Mouse (Mus musculus): Measurements from ENCODE around the gene Atxn1. TPM values are rescaled to one million over a fixed set of nuclear protein-coding genes. Genes with fewer than 3 reads are reported as not detected.

Gene Atxn1
- polyA plus RNA-seq, 1 experiment from 2014 or later: 12.8 TPM

DNA sequence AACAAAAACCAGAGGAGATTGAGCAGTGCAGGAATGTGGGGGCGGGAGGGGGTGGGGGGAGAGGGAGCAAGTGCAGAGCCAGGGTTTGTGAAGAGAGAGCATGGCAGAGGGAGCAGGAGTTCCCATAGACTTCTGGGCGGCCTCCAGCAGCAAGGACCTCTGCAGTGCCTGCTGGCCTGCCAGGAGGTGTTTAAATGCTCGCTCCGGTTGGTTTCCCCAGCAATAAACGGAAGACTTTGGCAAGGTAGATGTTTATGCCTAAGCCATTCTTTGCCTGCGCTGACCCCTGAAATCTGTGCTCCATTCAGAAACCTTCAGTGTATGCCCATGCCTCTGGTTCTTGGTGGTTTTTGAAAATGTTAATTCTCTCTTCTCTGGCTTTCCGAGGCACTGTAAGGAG lies 438.6 kb downstream of the Atxn1 start:
- ATAC-seq (replicated peaks): peak; percentile 70
- H3K27ac ChIP-seq (replicated peaks): no peak overlapping the region

DNA sequence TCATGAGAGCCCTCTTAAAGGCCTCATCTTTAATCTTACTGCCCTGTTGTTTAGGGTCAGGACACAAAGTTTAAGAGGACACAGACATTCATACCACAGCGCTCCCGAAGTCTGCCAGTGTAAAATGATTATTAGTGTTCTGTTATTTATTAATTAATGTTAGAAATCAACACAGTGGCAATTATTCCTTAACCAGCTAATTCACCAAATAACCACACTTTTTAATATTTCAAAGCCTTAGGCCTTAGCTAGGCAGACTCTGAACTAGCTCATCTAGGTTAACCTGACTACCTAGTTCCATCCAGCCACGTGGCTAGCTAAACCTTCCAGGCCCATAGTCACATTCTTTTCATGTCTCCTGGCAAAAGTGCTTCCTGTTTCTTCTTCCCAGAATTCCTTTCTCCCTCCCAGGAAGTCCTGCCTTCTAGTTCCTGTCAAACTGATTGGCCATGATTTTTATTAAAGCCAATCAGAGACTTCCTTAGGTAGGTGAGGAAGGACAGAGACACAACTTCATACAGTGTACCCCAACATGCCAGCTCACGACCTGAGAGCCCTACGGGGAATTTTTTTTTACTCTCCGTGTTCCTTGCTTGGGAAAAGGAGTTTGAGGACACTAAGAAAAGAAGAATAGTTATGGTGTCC lies 439.9 kb downstream of the Atxn1 start:
- Histone ChIP-seq H3K36me3 (no peaks in the 10 kb centered on the region), H3K4me2 (replicated peaks) (no peak overlapping the region), H3K9me3 (no peaks in the 10 kb centered on the region), H3K27me3 (no peaks in the 10 kb centered on the region), H3K27ac (replicated peaks) (no peak overlapping the region), H3K9ac (replicated peaks) (no peak overlapping the region), H3K4me1 (0 out of 2 replicates have a peak, but pooled peaks cover 6% of the 10 kb centered on the region), H3K4me3 (no peak overlapping the region)
- no peak for ATAC-seq (replicated peaks)
- 92% methylated on average over 6 of the region's 6 CpGs for WGBS

More for the DNA sequence above, 438.6 kb downstream of the Atxn1 start:
- Histone ChIP-seq H3K9me3 (no peaks in the 10 kb centered on the region), H3K4me2 (replicated peaks) (no peak overlapping the region), H3K36me3 (no peaks in the 10 kb centered on the region), H3K4me3 (no peak overlapping the region), H3K4me1 (peaks cover 13% of the 10 kb centered on the region; the same call in 1 of the 2 replicates), H3K9ac (replicated peaks) (no peak overlapping the region), H3K27me3 (no peaks in the 10 kb centered on the region)
- WGBS: 20% methylated on average over 7 of the region's 7 CpGs

DNA sequence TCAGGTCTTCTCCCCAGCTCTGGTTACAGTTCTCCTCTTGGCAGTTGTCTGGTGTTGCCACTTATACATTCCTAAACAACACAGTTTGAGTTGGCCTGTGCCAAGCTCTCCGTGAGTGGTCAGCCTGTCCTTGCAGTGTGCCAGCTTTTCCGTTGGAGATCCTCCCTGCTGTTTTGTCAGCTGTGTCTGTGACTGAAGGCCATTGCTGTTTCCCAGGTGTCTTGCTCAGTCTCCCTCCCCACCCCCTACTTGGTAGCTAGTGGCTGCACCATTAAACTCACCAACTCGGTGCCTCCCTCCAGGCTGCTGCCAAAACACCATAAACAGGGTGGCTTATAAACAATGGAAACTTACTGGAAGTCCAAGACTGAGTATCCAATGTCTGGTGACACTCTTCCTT lies 440.5 kb downstream of the Atxn1 start:
- no peak for ATAC-seq (replicated peaks)
- no peak overlapping the region for H3K4me3 ChIP-seq
- whole genome bisulfite sequencing: 46% methylated on average over 3 of the region's 3 CpGs
- no peaks in the 10 kb centered on the region for H3K36me3 ChIP-seq
- H3K27ac ChIP-seq (replicated peaks): no peak overlapping the region
- H3K9me3 ChIP-seq: no peaks in the 10 kb centered on the region
- no peak overlapping the region for H3K4me2 ChIP-seq (replicated peaks)
- no peaks in the 10 kb centered on the region for H3K27me3 ChIP-seq
- no peak overlapping the region for H3K9ac ChIP-seq (replicated peaks)
- H3K4me1 ChIP-seq: 0 out of 2 replicates have a peak, but pooled peaks cover 6% of the 10 kb centered on the region

DNA sequence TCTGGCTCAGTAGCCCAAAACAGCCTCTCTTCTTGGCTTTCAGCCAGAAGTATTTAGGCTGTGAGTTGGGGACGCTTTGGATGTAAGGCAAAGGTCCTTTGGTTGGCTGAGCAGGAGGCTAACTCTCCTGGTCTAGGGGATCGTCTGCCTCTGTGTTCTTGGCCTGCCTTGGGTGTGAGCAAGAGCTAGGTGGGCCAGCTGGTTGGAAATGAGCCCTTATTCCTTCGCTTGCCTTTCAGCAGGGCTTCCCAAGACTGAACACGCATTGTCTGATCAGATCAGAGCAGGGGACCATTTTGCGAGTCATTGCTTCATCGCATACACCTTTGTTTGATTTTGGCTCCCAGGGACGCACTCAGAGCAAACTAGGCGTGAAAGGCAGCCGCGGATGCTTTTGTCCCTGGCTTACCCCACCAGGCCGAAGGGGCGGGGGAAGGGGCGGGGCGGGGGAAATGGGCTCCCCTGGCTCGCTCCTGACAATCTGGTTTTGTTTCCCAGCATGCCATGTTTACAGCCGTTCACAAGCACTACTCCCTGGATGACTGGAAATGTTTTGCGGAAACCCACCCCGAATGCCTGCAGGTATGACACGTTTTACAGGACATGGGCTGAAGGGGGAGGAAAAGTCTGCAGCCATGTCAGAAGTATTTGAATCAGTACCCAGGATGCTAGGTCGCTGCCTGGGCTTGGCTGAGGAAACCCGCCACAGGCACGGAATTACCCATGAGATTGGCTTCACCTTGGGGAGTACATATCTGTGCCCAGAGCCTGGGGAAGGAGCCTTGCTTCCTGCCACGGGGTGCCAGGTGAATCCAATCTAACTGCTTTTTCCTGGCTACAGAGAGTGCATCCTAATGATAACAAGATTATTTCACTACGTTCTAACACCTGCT lies 448.1 kb downstream of the Atxn1 start:
- peak; percentile 83 for ATAC-seq (replicated peaks)
- WGBS: 2% methylated on average over 24 of the region's 24 CpGs
- no peaks in the 10 kb centered on the region for H3K36me3 ChIP-seq

DNA sequence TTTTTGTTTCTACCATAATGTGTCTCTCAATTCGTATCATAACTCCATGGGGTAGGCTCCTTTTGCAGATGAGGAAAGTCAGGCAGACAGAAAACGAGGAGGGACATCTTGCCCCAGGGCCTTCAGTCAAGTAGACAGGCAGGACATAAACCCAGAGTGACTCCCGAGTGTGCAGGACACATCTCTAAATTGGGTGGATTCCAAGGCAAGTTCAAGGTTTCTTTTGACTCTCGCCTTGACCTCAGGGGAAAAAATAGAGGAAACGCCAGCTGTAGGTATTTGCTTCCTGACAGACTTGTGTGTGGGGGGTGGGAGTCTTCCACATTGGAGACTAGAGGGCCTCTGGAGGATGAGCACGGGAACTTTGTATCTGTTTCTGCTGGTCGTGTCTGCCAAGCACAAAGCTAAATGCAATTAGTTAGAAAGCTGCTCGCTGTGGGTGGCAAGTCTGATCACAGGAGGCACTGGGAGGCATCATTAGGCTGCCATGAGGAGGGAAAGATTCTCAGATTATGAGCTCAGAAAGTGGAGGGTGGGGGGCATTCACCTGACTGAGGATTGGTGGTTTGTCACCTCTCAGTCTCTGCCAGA lies 449.9 kb downstream of the Atxn1 start:
- H3K9ac ChIP-seq (replicated peaks): no peak overlapping the region
- no peaks in the 10 kb centered on the region for H3K9me3 ChIP-seq
- H3K27ac ChIP-seq (replicated peaks): no peak overlapping the region
- no peaks in the 10 kb centered on the region for H3K36me3 ChIP-seq
- 50% methylated on average over 8 of the region's 8 CpGs for WGBS
- no peak overlapping the region for H3K4me3 ChIP-seq
- peaks cover 22% of the 10 kb centered on the region for H3K4me1 ChIP-seq
- H3K27me3 ChIP-seq: no peaks in the 10 kb centered on the region
- no peak overlapping the region for H3K4me2 ChIP-seq (replicated peaks)
- ATAC-seq (replicated peaks): no peak

More for the DNA sequence above, 448.1 kb downstream of the Atxn1 start:
- H3K27ac ChIP-seq (replicated peaks): peak overlapping the region; percentile 63
- no peaks in the 10 kb centered on the region for H3K27me3 ChIP-seq
- no peaks in the 10 kb centered on the region for H3K9me3 ChIP-seq
- peaks cover 22% of the 10 kb centered on the region for H3K4me1 ChIP-seq
- peak overlapping the region; percentile 40 for H3K9ac ChIP-seq (replicated peaks)
- H3K4me2 ChIP-seq (replicated peaks): peak overlapping the region; percentile 51
- peak overlapping the region; percentile 31 for H3K4me3 ChIP-seq

DNA sequence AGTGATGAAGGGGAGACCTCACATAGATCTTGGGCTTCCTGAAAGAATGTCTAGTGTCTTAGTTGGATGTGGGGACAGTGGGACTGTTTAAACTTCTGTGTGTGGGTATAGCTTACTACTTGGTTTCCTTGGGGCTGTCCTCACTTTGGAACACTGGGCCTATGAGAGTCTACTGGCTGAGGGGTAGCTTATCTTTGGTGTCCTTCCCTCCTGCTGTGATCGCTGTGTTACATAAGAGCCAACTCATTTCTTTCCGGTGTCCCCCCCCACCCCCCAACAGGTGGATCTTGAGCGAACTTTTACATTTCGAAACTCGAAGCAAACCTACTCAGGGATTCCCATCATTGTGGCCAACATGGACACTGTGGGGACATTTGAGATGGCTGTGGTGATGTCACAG lies 450.7 kb downstream of the Atxn1 start:
- H3K9ac ChIP-seq (replicated peaks): no peak overlapping the region
- no peak overlapping the region for H3K27ac ChIP-seq (replicated peaks)
- no peak overlapping the region for H3K4me3 ChIP-seq
- no peak for ATAC-seq (replicated peaks)
- no peak overlapping the region for H3K4me2 ChIP-seq (replicated peaks)
- H3K4me1 ChIP-seq: peaks cover 22% of the 10 kb centered on the region
- WGBS: 94% methylated on average over 5 of the region's 5 CpGs
- H3K9me3 ChIP-seq: no peaks in the 10 kb centered on the region
- H3K27me3 ChIP-seq: no peaks in the 10 kb centered on the region; the same call in 1 of the 2 replicates
- no peaks in the 10 kb centered on the region for H3K36me3 ChIP-seq

DNA sequence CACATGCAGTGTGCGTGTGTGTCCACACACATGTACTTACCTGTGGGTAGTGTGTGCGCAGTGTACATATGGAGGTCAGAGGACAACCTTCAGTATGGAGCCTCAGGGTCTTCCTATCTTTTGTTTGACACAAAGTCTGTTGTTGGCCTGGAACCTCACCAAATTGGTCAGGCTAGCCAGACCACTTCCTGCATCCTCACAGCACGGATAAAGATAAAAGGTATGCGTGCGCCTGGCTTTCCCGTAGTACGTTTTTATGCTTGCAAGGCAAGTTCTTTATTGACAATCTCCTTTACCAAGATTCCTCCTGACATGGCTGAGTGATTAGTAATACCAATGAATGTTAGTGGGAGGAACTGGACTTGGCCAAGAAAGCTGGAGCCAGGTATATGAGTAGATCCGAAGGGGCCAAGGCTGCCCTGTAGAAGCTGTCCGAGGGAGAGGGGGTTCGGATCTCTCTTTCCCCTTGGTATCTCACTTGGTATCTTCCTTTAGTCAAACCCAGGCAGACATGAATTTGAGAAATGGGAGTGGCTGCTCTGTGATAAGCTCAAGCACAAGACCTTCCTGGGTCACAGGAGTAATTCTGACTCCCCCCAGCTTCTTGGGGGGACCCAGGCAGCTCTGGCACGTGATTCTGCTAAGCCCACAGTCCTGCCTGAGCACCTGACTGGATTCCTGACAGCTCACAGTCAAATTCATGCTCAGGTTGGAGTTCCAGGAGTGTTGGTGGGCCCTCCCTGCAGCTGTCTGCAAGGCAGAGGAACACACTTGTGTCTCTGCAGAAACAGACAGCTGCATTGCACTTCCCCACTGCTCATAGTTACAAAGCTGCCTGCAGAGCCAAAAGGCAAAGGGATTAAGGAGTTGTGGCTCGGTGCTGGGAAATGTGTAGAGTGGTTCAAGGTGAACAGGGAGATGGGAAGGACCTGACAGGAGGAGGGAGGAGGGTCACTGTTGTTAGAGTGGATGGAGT lies 451.5 kb downstream of the Atxn1 start:
- Histone ChIP-seq H3K9me3 (no peaks in the 10 kb centered on the region), H3K36me3 (no peaks in the 10 kb centered on the region), H3K27me3 (no peaks in the 10 kb centered on the region; the same call in 1 of the 2 replicates), H3K4me1 (peaks cover 27% of the 10 kb centered on the region), H3K27ac (replicated peaks) (no peak overlapping the region), H3K9ac (replicated peaks) (no peak overlapping the region), H3K4me3 (no peak overlapping the region), H3K4me2 (replicated peaks) (no peak overlapping the region)
- ATAC-seq (replicated peaks): no peak
- WGBS: 82% methylated on average over 12 of the region's 12 CpGs

DNA sequence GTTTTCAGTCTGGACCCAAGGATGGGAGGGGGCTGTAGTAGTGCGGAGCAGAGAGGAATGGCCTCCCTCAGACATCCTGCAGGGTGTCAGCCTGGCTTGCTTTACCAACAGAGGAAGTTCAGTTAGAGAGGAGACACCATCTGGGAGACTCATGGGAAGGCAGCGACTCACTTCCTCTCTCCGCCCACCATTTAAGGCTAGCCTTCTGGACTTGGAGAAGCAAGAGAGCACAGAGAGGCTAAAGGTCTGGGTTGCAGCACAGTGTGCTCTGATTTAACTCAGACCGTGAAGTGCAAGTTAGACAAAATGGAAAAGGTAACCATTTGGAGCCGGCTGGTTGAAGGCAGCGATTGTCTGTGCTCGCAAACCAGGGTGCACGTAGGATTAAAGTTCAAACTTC lies 452.3 kb downstream of the Atxn1 start:
- Histone ChIP-seq H3K4me2 (replicated peaks) (no peak overlapping the region), H3K4me1 (peaks cover 35% of the 10 kb centered on the region), H3K27me3 (no peaks in the 10 kb centered on the region; the same call in 1 of the 2 replicates), H3K9me3 (no peaks in the 10 kb centered on the region), H3K27ac (replicated peaks) (no peak overlapping the region), H3K36me3 (no peaks in the 10 kb centered on the region), H3K9ac (replicated peaks) (no peak overlapping the region), H3K4me3 (no peak overlapping the region)
- ATAC-seq (replicated peaks): no peak
- 91% methylated on average over 8 of the region's 8 CpGs for WGBS

DNA sequence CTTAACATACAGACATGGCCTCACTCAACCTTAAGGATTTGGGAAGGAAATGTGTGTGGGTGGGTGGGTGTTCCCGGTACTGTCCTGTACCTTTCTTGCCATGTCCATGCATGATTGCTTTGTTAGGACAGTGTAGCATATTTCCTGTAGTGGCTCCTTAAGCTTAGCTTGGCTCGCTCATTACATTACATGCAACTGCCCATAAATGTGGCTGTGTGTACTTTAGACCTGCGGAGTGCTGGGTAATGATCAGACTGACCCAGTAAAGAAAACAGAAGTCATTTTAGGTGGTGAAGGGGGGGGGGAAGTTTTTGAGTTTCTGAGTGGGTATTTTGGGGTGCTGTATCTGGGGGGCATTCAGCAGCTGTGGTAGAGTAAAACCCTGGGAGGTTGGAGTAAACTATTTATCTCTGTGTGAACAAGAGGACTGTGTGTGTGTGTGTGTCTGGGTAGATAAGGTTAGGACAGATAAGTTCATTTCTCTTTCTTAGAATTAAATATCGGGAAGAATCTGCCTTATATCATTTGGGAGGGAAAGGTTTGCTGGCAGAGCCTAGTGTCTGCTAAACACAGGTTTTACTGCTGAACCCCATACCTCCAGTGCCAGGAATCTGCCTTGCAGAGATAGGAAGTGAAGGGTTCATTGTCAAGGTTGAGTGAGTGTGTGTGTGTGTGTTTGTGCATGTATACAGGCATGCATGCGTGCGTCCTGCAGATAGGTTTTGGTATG lies 452.9 kb downstream of the Atxn1 start:
- Histone ChIP-seq H3K4me2 (replicated peaks) (no peak overlapping the region), H3K36me3 (no peaks in the 10 kb centered on the region), H3K27ac (replicated peaks) (no peak overlapping the region), H3K27me3 (no peaks in the 10 kb centered on the region; the same call in 1 of the 2 replicates), H3K9me3 (no peaks in the 10 kb centered on the region), H3K9ac (replicated peaks) (no peak overlapping the region), H3K4me3 (no peak overlapping the region), H3K4me1 (peaks cover 29% of the 10 kb centered on the region)
- WGBS: 92% methylated on average over 6 of the region's 6 CpGs
- ATAC-seq (replicated peaks): no peak

DNA sequence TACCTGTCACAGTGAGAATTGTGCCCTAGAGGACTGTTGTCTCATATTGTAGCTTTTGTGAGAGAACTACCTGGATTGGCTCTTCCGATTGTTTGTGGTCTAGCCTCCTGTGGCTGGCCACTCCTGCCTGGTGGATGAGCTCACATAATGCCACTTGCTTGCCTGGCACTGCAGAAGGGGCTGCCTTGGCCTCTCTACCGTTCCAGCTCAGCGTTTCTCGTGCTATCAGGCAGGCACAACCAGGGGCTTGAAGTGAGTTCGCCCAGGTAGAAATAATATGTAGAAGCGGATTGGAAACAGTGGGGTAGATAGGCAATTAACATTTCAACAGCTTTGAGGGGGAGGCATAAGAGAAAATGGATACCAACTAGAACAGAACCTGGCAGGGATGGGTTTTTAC lies 455.4 kb downstream of the Atxn1 start:
- Histone ChIP-seq H3K27me3 (no peaks in the 10 kb centered on the region; the same call in 1 of the 2 replicates), H3K9ac (replicated peaks) (no peak overlapping the region), H3K27ac (replicated peaks) (no peak overlapping the region), H3K4me3 (no peak overlapping the region), H3K4me1 (peaks cover 14% of the 10 kb centered on the region), H3K9me3 (no peaks in the 10 kb centered on the region), H3K4me2 (replicated peaks) (no peak overlapping the region), H3K36me3 (no peaks in the 10 kb centered on the region)
- 53% methylated on average over 6 of the region's 6 CpGs for WGBS
- ATAC-seq (replicated peaks): no peak

DNA sequence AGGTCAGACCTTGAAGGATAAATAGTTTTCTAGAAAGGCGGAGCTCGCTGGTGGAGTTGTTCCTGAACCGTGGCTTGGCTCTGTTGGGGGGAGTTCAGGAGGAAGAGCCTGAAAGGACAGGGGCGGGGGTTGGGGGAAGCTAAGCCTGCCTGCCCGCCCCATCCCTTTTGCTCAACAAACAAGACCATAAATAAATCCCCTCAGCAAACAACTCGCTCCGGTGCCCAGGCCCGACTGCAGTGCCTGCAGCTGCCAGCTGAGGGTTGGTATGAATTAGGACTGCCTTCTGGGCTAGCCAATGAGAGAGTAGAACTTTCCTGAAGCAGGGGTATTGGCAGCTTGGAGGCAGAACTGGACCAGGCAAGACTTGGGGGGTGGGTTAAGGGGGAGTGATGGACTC lies 456.3 kb downstream of the Atxn1 start:
- ATAC-seq (replicated peaks): peak; percentile 62; the same call in 1 of the 2 replicates
- 0 out of 2 replicates have a peak overlapping the region, but pooled peaks have one; percentile 1 for H3K27ac ChIP-seq (replicated peaks)
- H3K9me3 ChIP-seq: no peaks in the 10 kb centered on the region
- H3K4me3 ChIP-seq: peak overlapping the region; percentile 58
- no peaks in the 10 kb centered on the region; the same call in 1 of the 2 replicates for H3K27me3 ChIP-seq
- H3K4me1 ChIP-seq: peaks cover 14% of the 10 kb centered on the region
- no peaks in the 10 kb centered on the region for H3K36me3 ChIP-seq
- peak overlapping the region; percentile 87 for H3K4me2 ChIP-seq (replicated peaks)
- 2% methylated on average over 8 of the region's 8 CpGs for WGBS
- peak overlapping the region; percentile 20; the same call in 1 of the 2 replicates for H3K9ac ChIP-seq (replicated peaks)

All from forebrain, embryonic 15.5 days (tissue).